8 mouse cellular contexts compared by ENCODE assay signal in genomic region chr5:116389856-116390542, GRCm38 (mm10). TPM values are rescaled to one million over a fixed set of nuclear protein-coding genes. Genes with fewer than 3 reads are reported as not detected.
A peak's percentile ranks its signal among the peaks of the same experiment; 100 is the strongest.
DNase-seq lines count a peak whose midpoint lies in the region; ATAC-seq lines count a peak whose summit lies in the region.

No protein-coding gene starts in this region.

- WGBS in heart, embryonic 14.5 days, result 31% methylated on average over 15 of the region's 15 CpGs

- H3K4me1 ChIP-seq in heart, embryonic 14.5 days (ENCODE audit: control insufficient read depth in 2 of 2, insufficient read depth in 2 of 2, low read length in 2 of 2), result peaks cover 8 to 13% of the 10 kb centered on the region in 2 experiments

- no peaks in the 10 kb centered on the region for H3K36me3 ChIP-seq in heart, embryonic 14.5 days (ENCODE audit: control insufficient read depth, insufficient read depth, low read length)

- H3K9me3 ChIP-seq in heart, embryonic 14.5 days (ENCODE audit: control insufficient read depth, low read length), result no peaks in the 10 kb centered on the region

- no peaks in the 10 kb centered on the region for H3K27me3 ChIP-seq in heart, embryonic 14.5 days (ENCODE audit: control insufficient read depth, insufficient read depth, low read length)

- H3K4me2 ChIP-seq in heart, embryonic 14.5 days (ENCODE audit: low read length), result peak overlapping the region; percentile 31; the same call in 1 of the 2 replicates

- H3K27ac ChIP-seq in heart, embryonic 14.5 days (replicated peaks in 1 of 2; ENCODE audit: control insufficient read depth in 1 of 2, insufficient read depth in 1 of 2, low read depth in 2 of 2, low read length in 2 of 2), result no peak overlapping the region

- H3K9ac ChIP-seq in heart, embryonic 14.5 days (ENCODE audit: low read length), result no peak overlapping the region

- ATAC-seq in heart, embryonic 14.5 days (ENCODE audit: insufficient number of reproducible peaks, insufficient read depth, low FRiP score, low read depth), result peak; percentile 70; the same call in 1 of the 2 replicates

- H3K4me3 ChIP-seq in heart, embryonic 14.5 days (ENCODE audit: control insufficient read depth in 1 of 2, insufficient read depth in 1 of 2, low read depth in 1 of 2, low read length in 2 of 2), result no peak overlapping the region

- DNase-seq in layer of hippocampus, adult 11-12 months (ENCODE audit: low spot score), result peak; percentile 50
- no peak for DNase-seq in layer of hippocampus, adult 9-10 months (ENCODE audit: low spot score)
- DNase-seq in cerebellum, postnatal 10 days, result peak; percentile 76 to 77
- peak; percentile 17 to 25 for DNase-seq in layer of hippocampus, postnatal 25 days (ENCODE audit: extremely low spot score in 1 of 2, low spot score in 1 of 2)
- peak; percentile 79 to 85 for DNase-seq in right cerebral cortex, postnatal 10 days (ENCODE audit: low spot score in 2 of 2)
- no peak for DNase-seq in natural killer cell, adult 2 months (ENCODE audit: low spot score in 2 of 2)
- no peak for DNase-seq in embryo, embryonic 9.5 days (ENCODE audit: extremely low spot score)

RNA-seq across cellular contexts. Expression of gene Hspb8, which starts 32.7 kb away (rescaled TPM):
- 30.4 and 31.7 TPM in 2 replicates for polyA plus RNA-seq in heart, embryonic 14.5 days (2014; fragmentation: Nextera tagmentation; extraction: Ambion mirVana)
- total RNA-seq in layer of hippocampus, postnatal 25 days (2021), result 10 to 100 TPM; 11.7 to 13.6 TPM

Comparison
In these comparisons a context has a peak if more than half of its experiments do, and no peak if none do; other contexts are left out.
1. DNase-seq: peak in layer of hippocampus, adult 11-12 months (single experiment), cerebellum, postnatal 10 days (2 of 2), layer of hippocampus, postnatal 25 days (2 of 2) and right cerebral cortex, postnatal 10 days (2 of 2); none in layer of hippocampus, adult 9-10 months (single experiment), natural killer cell, adult 2 months (0 of 2) and embryo, embryonic 9.5 days (single experiment).